Mouse (Mus musculus) embryonic facial prominence, embryonic 12.5 days (tissue): ENCODE results near the gene Myo1b. TPM values are rescaled to one million over a fixed set of nuclear protein-coding genes. Genes with fewer than 3 reads are reported as not detected.

Experiments used
- ATAC-seq: fragments of 200-750 bp; cut with Nextera tagmentation; 2 replicates; pipeline ENCODE4 v1.8.0; 2017; ENCODE audit not compliant: insufficient number of reproducible peaks, insufficient read depth, low FRiP score, low TSS enrichment
- H3K27ac ChIP-seq: fragments of 300-500 bp; sonication (generic); 2 replicates; pipeline ENCODE4 v1.5.1; 2016; ENCODE audit warnings: mild to moderate bottlenecking
- H3K27me3 ChIP-seq: fragments of 300-500 bp; sonication (generic); 2 replicates; pipeline ENCODE4 v1.6.1; 2016; ENCODE audit warnings: mild to moderate bottlenecking, moderate library complexity
- H3K36me3 ChIP-seq: fragments of 300-500 bp; sonication (generic); 2 replicates; pipeline ENCODE4 v1.6.1; 2016; ENCODE audit warnings: mild to moderate bottlenecking
- H3K4me1 ChIP-seq: fragments of 300-500 bp; sonication (generic); 2 replicates; pipeline ENCODE4 v1.6.1; 2016
- H3K4me2 ChIP-seq: fragments of 300-500 bp; sonication (generic); replicated peaks from 2 replicates; pipeline ENCODE4 v1.6.1; 2016; ENCODE audit warnings: mild to moderate bottlenecking, moderate library complexity
- H3K4me3 ChIP-seq: fragments of 300-500 bp; sonication (generic); 2 replicates; pipeline ENCODE4 v1.5.1; 2016; ENCODE audit warnings: mild to moderate bottlenecking
- H3K9ac ChIP-seq: fragments of 300-500 bp; sonication (generic); 2 replicates; pipeline ENCODE4 v1.6.1; 2016; ENCODE audit warnings: mild to moderate bottlenecking, moderate library complexity
- H3K9me3 ChIP-seq: fragments of 300-500 bp; sonication (generic); 2 replicates; pipeline ENCODE4 v1.6.1; 2016; ENCODE audit warnings: mild to moderate bottlenecking, moderate library complexity
- WGBS: fragments of 180-500 bp; shearing (Covaris S2); methylation state at CpG from one replicate; pipeline ENCODE4 v1.1.7; 2016; 5-methylcytosine and 5-hydroxymethylcytosine counted together
- polyA plus RNA-seq: library from polyadenylated mRNA; unstranded; fragments of >200 nt; fragmentation: Nextera tagmentation; extraction: Ambion mirVana; gene quantifications from 2 replicates; pipeline ENCODE4 v1.2.1, GENCODE M21; 2016

Myo1b gene
- polyA plus RNA-seq, 1 experiment from 2014 or later = 100 TPM

DNA sequence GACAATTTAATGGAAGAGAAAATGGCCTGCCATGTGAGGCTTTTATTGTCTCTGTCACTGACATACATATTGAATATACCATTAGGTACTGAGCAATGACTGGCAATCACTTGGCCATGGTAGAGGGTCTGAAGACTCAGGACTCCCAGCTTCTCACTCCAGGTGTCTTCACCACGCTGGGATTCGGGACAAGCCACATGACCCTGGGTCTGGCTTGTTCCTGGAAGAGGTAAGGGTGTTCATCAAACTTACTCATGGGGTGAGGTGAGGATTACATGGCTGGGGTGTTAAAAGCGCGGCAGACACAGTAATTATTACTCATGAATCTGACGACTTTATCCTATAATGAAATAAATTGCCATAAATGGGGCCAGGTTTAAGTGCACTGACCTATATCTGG, 405 bp upstream of the Myo1b start:
- 0 out of 2 replicates have a peak overlapping the region, but pooled peaks have one; percentile 93 for H3K27ac ChIP-seq
- no peaks in the 10 kb centered on the region for H3K27me3 ChIP-seq
- peak overlapping the region; percentile 59 for H3K4me2 ChIP-seq
- WGBS = 45% methylated on average over 5 of the region's 5 CpGs
- H3K9ac ChIP-seq = no peak overlapping the region
- H3K9me3 ChIP-seq = no peaks in the 10 kb centered on the region
- 0 out of 2 replicates have a peak, but pooled peaks cover 2% of the 10 kb centered on the region for H3K36me3 ChIP-seq
- H3K4me3 ChIP-seq = peak overlapping the region; percentile 83
- peaks cover 23% of the 10 kb centered on the region; the same call in 1 of the 2 replicates for H3K4me1 ChIP-seq
- no peak for ATAC-seq

GRCm38 (mm10) chr1:51915051-51915575, 758 bp downstream of the Myo1b start:
- 0 out of 2 replicates have a peak, but pooled peaks cover 3% of the 10 kb centered on the region for H3K36me3 ChIP-seq
- H3K9ac ChIP-seq = peak overlapping the region; percentile 94

GRCm38 (mm10) chr1:51914095-51914494, 1.8 kb downstream of the Myo1b start:
- Histone ChIP-seq H3K4me3 (peak overlapping the region; percentile 83), H3K36me3 (0 out of 2 replicates have a peak, but pooled peaks cover 3% of the 10 kb centered on the region), H3K9ac (no peak overlapping the region), H3K4me1 (peaks cover 34% of the 10 kb centered on the region), H3K27ac (no peak overlapping the region), H3K4me2 (peak overlapping the region; percentile 59), H3K27me3 (no peaks in the 10 kb centered on the region), H3K9me3 (no peaks in the 10 kb centered on the region)
- WGBS = 76% methylated on average over 3 of the region's 3 CpGs
- no peak for ATAC-seq

More at GRCm38 (mm10) chr1:51915051-51915575, 758 bp downstream of the Myo1b start:
- no peaks in the 10 kb centered on the region for H3K27me3 ChIP-seq
- ATAC-seq = peak; percentile 89
- peak overlapping the region; percentile 59 for H3K4me2 ChIP-seq
- no peaks in the 10 kb centered on the region for H3K9me3 ChIP-seq
- 0% methylated on average over 32 of the region's 33 CpGs for WGBS
- H3K4me1 ChIP-seq = peaks cover 29% of the 10 kb centered on the region
- peak overlapping the region; percentile 93 for H3K27ac ChIP-seq
- H3K4me3 ChIP-seq = peak overlapping the region; percentile 83

- no peak overlapping the region for H3K27ac ChIP-seq
- no peak overlapping the region for H3K4me3 ChIP-seq
- H3K4me1 ChIP-seq = peaks cover 34% of the 10 kb centered on the region
- peak overlapping the region; percentile 59 for H3K4me2 ChIP-seq
- no peak for ATAC-seq
- no peaks in the 10 kb centered on the region for H3K9me3 ChIP-seq
- H3K27me3 ChIP-seq = no peaks in the 10 kb centered on the region
- H3K9ac ChIP-seq = no peak overlapping the region
- 0 out of 2 replicates have a peak, but pooled peaks cover 3% of the 10 kb centered on the region for H3K36me3 ChIP-seq
- WGBS = 74% methylated on average over 14 of the region's 14 CpGs
These were observed 2.6 kb downstream of the Myo1b start for GRCm38 (mm10) chr1:51913071-51913814.

DNA sequence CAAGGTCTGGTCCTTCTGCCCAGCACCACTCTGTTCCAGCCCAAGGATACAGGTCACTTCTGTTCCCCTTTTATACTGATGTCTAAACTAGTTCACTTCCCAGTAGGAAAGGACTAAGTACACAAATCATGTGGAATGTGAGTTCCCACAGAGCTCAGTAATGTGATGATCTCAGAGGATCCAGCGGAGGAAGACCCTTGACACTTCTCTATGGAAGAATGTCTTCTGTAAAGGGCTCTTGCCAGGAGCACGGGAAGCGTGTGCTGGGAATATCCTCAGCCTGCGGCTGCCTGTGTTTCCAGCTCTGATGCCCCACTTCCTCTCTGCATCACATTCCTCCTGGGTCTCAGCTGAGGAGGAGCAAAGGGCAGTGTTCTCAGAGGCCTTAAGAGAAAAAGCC, 4.5 kb downstream of the Myo1b start:
- 42% methylated on average over 4 of the region's 4 CpGs for WGBS
- Histone ChIP-seq H3K9me3 (no peaks in the 10 kb centered on the region), H3K27me3 (no peaks in the 10 kb centered on the region), H3K36me3 (0 out of 2 replicates have a peak, but pooled peaks cover 3% of the 10 kb centered on the region), H3K4me2 (no peak overlapping the region), H3K9ac (no peak overlapping the region), H3K4me3 (no peak overlapping the region), H3K4me1 (peaks cover 50% of the 10 kb centered on the region), H3K27ac (no peak overlapping the region)
- ATAC-seq = no peak

DNA sequence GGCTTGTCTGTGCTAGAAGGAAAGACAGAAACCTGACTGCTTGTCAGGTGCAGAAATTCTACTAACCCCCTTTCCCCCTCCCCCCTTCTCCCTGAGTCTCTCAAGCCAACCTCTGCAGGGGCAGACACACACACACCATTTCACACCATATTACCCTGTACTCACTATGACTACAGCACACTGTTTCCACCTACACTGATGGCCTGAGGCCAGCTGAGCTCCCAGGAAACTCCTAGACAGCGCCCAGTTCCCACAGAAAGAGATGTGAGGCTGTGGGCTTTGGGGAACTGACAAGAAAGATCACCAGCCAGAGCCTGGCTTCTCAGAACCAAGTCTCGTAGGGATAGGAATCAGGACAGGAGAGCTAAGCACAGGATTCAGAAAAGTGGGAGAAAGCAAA, 6.7 kb downstream of the Myo1b start:
- Histone ChIP-seq H3K27ac (no peak overlapping the region), H3K27me3 (no peaks in the 10 kb centered on the region), H3K4me3 (no peak overlapping the region), H3K4me2 (no peak overlapping the region), H3K9me3 (no peaks in the 10 kb centered on the region), H3K9ac (no peak overlapping the region), H3K36me3 (0 out of 2 replicates have a peak, but pooled peaks cover 3% of the 10 kb centered on the region), H3K4me1 (peaks cover 52% of the 10 kb centered on the region)
- no peak for ATAC-seq
- 75% methylated on average over 2 of the region's 2 CpGs for WGBS

- Histone ChIP-seq H3K9ac (no peak overlapping the region), H3K4me2 (no peak overlapping the region), H3K4me1 (peaks cover 45% of the 10 kb centered on the region), H3K27me3 (no peaks in the 10 kb centered on the region), H3K4me3 (no peak overlapping the region), H3K9me3 (no peaks in the 10 kb centered on the region), H3K36me3 (0 out of 2 replicates have a peak, but pooled peaks cover 3% of the 10 kb centered on the region), H3K27ac (no peak overlapping the region)
- 51% methylated on average over 8 of the region's 8 CpGs for WGBS
- no peak for ATAC-seq
These were observed 8.1 kb downstream of the Myo1b start for GRCm38 (mm10) chr1:51907821-51908220.

DNA sequence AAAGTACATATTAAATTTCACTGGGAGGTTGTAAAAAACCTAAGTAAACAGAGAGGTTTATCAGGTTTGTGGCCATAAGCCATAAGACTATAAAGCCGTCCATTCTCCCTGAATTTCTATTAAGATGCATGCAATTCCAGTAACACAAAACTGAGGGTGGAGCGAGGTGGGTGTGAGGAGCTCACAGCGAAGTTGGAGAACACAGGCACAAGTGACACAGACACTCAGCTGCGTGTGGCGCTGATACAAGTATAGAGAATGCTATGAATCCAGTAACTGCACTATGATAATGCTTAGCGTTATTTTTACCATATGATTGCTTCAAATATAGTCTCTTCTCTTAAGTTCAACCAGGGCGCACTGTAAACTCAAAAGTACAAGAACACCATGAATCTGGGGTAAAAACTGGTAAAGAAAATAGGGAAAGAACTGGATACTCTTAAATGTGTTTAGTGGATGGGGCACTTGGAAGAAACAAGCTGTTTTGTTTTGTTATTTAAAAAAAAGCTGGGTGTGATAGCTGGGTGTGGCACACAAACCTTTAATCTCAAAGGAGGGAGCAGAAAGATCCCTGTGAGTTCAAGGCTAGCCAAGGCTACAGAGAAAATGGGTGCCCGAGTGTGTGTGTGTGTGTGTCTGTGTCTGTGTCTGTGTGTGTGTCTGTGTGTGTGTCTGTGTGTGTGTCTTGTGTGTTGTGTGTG, 9.5 kb downstream of the Myo1b start:
- Histone ChIP-seq H3K9ac (no peak overlapping the region), H3K4me3 (no peak overlapping the region), H3K27me3 (no peaks in the 10 kb centered on the region), H3K9me3 (no peaks in the 10 kb centered on the region), H3K27ac (no peak overlapping the region), H3K4me2 (no peak overlapping the region), H3K4me1 (peaks cover 40% of the 10 kb centered on the region), H3K36me3 (0 out of 2 replicates have a peak, but pooled peaks cover 2% of the 10 kb centered on the region)
- ATAC-seq = no peak
- 91% methylated on average over 8 of the region's 8 CpGs for WGBS

DNA sequence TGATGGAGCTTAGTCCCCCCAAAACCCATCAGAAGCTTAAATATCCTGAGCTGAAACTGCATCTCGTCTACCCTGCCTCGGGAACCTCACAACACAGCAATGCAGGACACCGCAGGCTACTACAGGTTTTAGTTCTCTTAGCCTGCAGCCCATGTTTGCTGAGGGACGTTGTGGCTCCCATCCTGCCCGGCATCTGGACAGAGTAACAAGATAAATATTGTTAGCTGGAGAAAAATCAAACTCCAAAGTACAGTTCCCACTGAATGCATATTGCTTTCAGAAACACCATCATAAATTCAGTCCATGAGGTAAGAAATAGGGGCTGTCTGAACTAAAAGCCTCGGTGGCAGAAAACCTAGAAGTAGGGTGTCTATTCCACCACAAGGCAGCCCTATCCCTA, 10.8 kb downstream of the Myo1b start:
- no peak for ATAC-seq
- peaks cover 33% of the 10 kb centered on the region for H3K4me1 ChIP-seq
- no peaks in the 10 kb centered on the region for H3K27me3 ChIP-seq

DNA sequence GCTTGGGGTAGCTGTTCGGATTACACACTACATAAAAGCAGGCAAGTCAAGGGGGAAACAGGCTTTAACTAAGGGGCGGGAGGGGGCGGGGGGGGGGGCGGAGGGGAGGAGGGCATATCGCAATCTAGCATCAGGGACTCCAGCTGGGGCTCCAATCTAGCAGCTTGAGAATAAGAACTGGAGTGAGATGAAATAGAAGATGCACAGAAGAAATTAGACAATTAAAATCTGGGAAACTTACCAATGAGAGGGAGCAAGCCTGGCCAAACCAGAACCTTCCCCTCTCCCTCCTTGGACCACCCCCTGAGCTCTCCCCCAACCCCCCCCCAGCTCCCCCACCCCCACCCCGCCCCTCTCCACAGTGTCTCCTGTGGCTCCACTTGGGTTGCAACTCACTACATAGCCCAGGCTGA, 18.7 kb downstream of the Myo1b start:
- Histone ChIP-seq H3K9me3 (no peaks in the 10 kb centered on the region), H3K4me2 (no peak overlapping the region), H3K36me3 (no peaks in the 10 kb centered on the region), H3K27ac (no peak overlapping the region), H3K27me3 (no peaks in the 10 kb centered on the region), H3K9ac (no peak overlapping the region), H3K4me1 (peaks cover 21% of the 10 kb centered on the region), H3K4me3 (no peak overlapping the region)
- WGBS = 58% methylated on average over 6 of the region's 6 CpGs
- peak; percentile 39; the same call in 1 of the 2 replicates for ATAC-seq

More for the DNA sequence above, 10.8 kb downstream of the Myo1b start:
- no peak overlapping the region for H3K27ac ChIP-seq
- H3K36me3 ChIP-seq = no peaks in the 10 kb centered on the region
- H3K9ac ChIP-seq = no peak overlapping the region
- 92% methylated on average over 6 of the region's 6 CpGs for WGBS
- H3K9me3 ChIP-seq = no peaks in the 10 kb centered on the region
- H3K4me3 ChIP-seq = no peak overlapping the region
- H3K4me2 ChIP-seq = no peak overlapping the region

- ATAC-seq = no peak
- no peak overlapping the region for H3K4me2 ChIP-seq
- H3K27me3 ChIP-seq = no peaks in the 10 kb centered on the region
- no peaks in the 10 kb centered on the region for H3K9me3 ChIP-seq
- H3K4me3 ChIP-seq = no peak overlapping the region
- peaks cover 23% of the 10 kb centered on the region for H3K4me1 ChIP-seq
- no peak overlapping the region for H3K9ac ChIP-seq
- WGBS = 63% methylated on average over 10 of the region's 10 CpGs
- no peaks in the 10 kb centered on the region for H3K36me3 ChIP-seq
- H3K27ac ChIP-seq = no peak overlapping the region
These were observed 19.9 kb downstream of the Myo1b start for GRCm38 (mm10) chr1:51895961-51896360.
